Mouse (Mus musculus) C2C12 (cell line): ENCODE measurements around the gene Nom1.

Experiments used
- CEBPB ChIP-seq: IDR thresholded peaks from one replicate; pipeline ENCODE4 v1.6.1; 2011; ENCODE audit warnings: low read depth, mild to moderate bottlenecking, control low read depth, moderate library complexity
- CTCF ChIP-seq: IDR thresholded peaks from one replicate; pipeline ENCODE4 v1.5.1; 2011; ENCODE audit not compliant: control insufficient read depth, insufficient read depth, insufficient read length
- MAX ChIP-seq: IDR thresholded peaks from one replicate; pipeline ENCODE4 v1.6.1; 2011; ENCODE audit warnings: mild to moderate bottlenecking, control low read depth
- MYOD1 ChIP-seq: IDR thresholded peaks from one replicate; pipeline ENCODE4 v1.6.1; 2011; ENCODE audit warnings: low read depth; ENCODE audit not compliant: control insufficient read depth, insufficient read length
- MYOG ChIP-seq: IDR thresholded peaks from one replicate; pipeline ENCODE4 v1.6.1; 2011; ENCODE audit not compliant: control insufficient read depth, insufficient read length; ENCODE audit errors: extremely low read depth

DNA sequence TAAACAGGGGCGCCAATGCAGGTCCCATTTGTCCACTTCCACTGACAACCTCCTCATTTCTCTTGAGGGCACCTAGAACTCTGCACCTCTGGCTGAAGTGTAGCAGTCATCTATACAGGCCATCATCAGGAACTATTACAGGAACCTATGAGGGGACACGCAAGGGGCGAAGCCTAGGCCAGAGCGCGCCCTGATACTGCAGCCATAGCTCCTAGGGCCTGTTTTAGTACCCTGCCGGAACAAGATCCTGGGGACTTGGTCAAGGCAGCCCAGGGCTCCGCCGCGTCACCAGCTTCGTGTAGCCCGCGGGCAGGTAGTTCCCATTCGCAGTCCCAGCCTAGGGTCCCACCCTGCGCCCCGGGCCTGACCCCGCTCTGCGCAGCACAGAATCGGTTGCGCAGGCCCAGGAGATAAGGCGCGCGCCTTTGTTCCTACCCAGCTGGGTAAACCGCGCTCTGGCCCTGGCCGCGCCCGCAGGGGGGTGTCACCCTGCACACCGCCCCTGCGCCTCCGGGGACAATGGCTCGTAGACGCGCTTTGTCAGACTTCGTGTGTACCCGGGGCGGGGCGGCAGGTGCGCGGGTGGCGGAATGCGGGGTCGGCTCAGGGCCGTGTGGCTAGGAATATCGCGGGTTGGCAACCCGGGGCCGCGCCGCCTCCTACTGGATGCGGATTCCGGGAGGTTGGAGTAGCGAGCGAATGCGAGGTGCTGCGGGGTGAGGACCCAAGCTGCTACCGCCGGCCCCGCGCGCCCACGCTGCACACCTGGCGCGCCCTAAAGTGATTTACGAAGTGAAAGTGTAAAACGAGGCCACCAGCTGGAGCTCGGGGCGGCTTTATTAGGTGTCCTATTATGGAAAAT lies 33.3 kb downstream of the Nom1 start:
- TF ChIP-seq MAX: no peak
- no peak for TF ChIP-seq CTCF
- no peak for TF ChIP-seq MYOD1
- TF ChIP-seq CEBPB: no peak
- TF ChIP-seq MYOG: no peak
